Mouse (Mus musculus) kidney, adult 2 months (tissue): ENCODE results near the gene Zfp710.

Experiments used
- CTCF ChIP-seq: fragments of 200-500 bp; conservative IDR thresholded peaks from 2 replicates; pipeline ENCODE4 v1.5.1; 2011; ENCODE audit warnings: low read depth, mild to moderate bottlenecking, control low read depth, low read length, moderate library complexity, mixed read lengths; ENCODE audit not compliant: insufficient read depth, insufficient read length
- POLR2A ChIP-seq: fragments of 200-500 bp; IDR thresholded peaks from one replicate; pipeline ENCODE4 v1.6.1; 2011; ENCODE audit warnings: low read depth, low read length, control low read depth

- TF ChIP-seq POLR2A (no peak), CTCF (no peak)
These were observed 5.4 kb downstream of the Zfp710 start for GRCm38 (mm10) chr7:80030009-80030408.
